Mouse (Mus musculus): ENCODE results near the gene 3110040M04Rik. TPM values are rescaled to one million over a fixed set of nuclear protein-coding genes. Genes with fewer than 3 reads are reported as not detected.
"Not testable (repeated sequence)": the region's sequence is repeated elsewhere in the genome, so short reads cannot be mapped to it uniquely, and the experiment has no call there.

The 3110040M04Rik gene
- total RNA-seq, 2 experiments from 2014 or later, result not detected

DNA sequence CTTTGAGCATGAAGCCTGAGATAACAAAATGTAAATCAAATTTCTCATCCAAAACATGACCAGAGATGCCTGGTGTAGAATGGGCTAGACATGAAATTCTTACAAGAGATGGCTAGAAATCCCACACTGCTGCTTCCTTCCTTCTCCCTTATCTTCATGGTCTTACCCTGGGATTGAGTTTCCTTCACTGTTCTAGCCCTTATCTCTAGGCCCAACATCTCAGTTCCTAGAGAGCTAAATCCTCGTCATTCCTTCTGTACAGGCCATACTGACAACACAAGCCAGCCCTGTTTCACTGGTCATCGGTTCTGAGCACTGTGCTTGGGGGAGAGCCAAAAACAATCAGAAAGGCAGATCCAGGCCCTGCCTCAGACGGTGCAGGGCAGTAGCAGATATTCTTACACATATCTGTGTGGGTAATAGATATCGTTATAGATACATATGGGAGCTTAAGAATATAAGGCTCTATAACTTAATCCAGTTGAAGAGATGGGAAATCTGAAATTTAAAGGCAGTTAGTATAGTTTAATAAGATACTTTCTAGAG, 17.0 kb upstream of the 3110040M04Rik start:
- intact Hi-C loops (cut with DNase I); DNase-seq (ENCODE audit: low spot score in 2 of 2): not testable (repeated sequence)

GRCm38 (mm10) chr1:151188469-151188868, 15.5 kb upstream of the 3110040M04Rik start:
- intact Hi-C loops (cut with DNase I), result no loop called here

DNA sequence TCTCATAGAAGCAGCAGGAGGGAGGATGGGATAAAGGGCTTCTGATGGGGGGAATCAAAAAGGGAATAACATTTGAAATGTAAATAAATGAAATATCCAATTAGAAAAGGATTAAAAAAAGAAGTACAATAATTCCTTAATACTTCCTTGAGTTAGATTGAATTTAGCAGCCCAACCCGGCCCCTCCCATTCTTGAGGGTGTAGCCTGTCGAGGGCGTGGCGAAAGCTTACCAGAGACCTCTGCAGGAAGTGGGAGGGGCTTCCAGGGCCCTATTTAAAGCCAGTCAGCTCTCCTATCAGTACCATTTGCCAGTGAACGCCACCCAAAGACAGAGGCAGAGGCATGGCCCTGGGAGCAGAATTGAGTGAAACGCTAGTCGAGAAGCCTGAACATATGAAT, 11.8 kb upstream of the 3110040M04Rik start, which contains the start of gene Gm8947:
Gm8947 (plus strand) TSS at position 302 of the 400 bp plus-strand sequence.
- DNase-seq (ENCODE audit: low spot score in 2 of 2), result not testable (repeated sequence)

More at GRCm38 (mm10) chr1:151188469-151188868, 15.5 kb upstream of the 3110040M04Rik start:
- DNase-seq (ENCODE audit: low spot score in 2 of 2), result no peak

GRCm38 (mm10) chr1:151192739-151193138, 11.2 kb upstream of the 3110040M04Rik start:
- DNase-seq (ENCODE audit: low spot score in 2 of 2); intact Hi-C loops (cut with DNase I): not testable (repeated sequence)

More for the DNA sequence above, 11.8 kb upstream of the 3110040M04Rik start, which contains the start of gene Gm8947:
- intact Hi-C loops (cut with DNase I), result not testable (repeated sequence)

DNA sequence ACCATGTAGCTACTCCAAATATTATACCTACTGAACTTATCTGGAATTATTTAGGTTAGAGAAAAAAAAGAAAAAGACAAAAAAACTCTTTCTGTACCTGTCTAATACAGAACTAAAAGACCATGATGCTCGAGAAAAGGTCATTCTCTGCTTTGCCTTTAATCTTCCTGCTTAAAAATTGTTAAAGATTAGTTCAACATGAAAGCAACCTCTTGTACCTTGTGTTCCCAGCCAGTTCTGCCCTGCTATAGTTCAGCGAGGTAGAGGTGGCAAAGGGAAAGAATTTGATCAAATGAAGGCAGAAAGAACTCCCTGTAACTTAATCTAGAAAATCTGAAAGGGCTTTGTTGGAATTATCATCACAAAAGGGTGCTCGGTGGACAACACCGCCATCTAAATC, 7.9 kb upstream of the 3110040M04Rik start:
- intact Hi-C loops (cut with DNase I), result not testable (repeated sequence)

GRCm38 (mm10) chr1:151196690-151197089, 7.2 kb upstream of the 3110040M04Rik start:
- intact Hi-C loops (cut with DNase I); DNase-seq (ENCODE audit: low spot score in 2 of 2): not testable (repeated sequence)

More for the DNA sequence above, 7.9 kb upstream of the 3110040M04Rik start:
- DNase-seq (ENCODE audit: low spot score in 2 of 2), result not testable (repeated sequence)

DNA sequence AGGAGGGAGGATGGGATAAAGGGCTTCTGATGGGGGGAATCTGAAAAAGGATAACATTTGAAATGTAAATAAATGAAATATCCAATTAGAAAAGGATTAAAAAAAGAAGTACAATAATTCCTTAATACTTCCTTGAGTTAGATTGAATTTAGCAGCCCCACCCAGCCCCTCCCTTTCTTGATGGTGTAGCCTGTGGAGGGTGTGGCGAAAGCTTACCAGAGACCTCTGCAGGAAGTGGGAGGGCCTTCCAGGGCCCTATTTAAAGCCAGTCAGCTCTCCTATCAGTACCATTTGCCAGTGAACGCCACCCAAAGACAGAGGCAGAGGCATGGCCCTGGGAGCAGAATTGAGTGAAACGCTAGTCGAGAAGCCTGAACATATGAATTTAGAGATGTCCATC, 5.8 kb upstream of the 3110040M04Rik start, which contains the start of gene Gm47995:
Gm47995 (plus strand) TSS at position 329 of the 400 bp plus-strand sequence.
- DNase-seq (ENCODE audit: low spot score in 2 of 2); intact Hi-C loops (cut with DNase I): not testable (repeated sequence)

- not testable (repeated sequence) for DNase-seq (ENCODE audit: low spot score in 2 of 2)
Measured at GRCm38 (mm10) chr1:151200620-151201019, 3.3 kb upstream of the 3110040M04Rik start.

GRCm38 (mm10) chr1:151202771-151203170, 1.1 kb upstream of the 3110040M04Rik start:
- intact Hi-C loops (cut with DNase I), result not testable (repeated sequence)

More at GRCm38 (mm10) chr1:151200620-151201019, 3.3 kb upstream of the 3110040M04Rik start:
- intact Hi-C loops (cut with DNase I), result not testable (repeated sequence)

GRCm38 (mm10) chr1:151208493-151208892, 4.6 kb downstream of the 3110040M04Rik start:
- intact Hi-C loops (cut with DNase I); DNase-seq (ENCODE audit: low spot score in 2 of 2): not testable (repeated sequence)

More at GRCm38 (mm10) chr1:151202771-151203170, 1.1 kb upstream of the 3110040M04Rik start:
- not testable (repeated sequence) for DNase-seq (ENCODE audit: low spot score in 2 of 2)

DNA sequence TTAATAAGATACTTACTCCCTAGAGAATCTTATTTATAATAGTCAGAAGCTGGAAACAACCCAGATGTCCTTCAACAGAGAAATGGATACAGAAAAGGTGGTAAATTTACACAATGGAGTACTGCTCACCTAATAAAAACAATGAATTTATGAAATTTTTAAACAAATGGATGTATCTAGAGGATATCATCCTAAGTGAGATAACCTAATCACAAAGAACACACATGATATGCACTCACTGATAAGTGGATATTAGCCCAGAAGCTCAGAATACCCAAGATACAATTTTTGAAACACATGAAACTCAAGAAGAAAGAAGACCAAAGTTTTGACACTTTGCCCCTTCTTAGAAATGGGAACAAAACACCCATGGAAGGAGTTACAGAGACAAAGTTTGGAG, 5.0 kb downstream of the 3110040M04Rik start:
- intact Hi-C loops (cut with DNase I); DNase-seq (ENCODE audit: low spot score in 2 of 2): not testable (repeated sequence)

- intact Hi-C loops (cut with DNase I); DNase-seq (ENCODE audit: low spot score in 2 of 2): not testable (repeated sequence)
Measured at GRCm38 (mm10) chr1:151209824-151210355, 6.0 kb downstream of the 3110040M04Rik start, which contains the start of gene Gm47996. Gene Gm47996 (plus strand): TSS chr1:151210131.

DNA sequence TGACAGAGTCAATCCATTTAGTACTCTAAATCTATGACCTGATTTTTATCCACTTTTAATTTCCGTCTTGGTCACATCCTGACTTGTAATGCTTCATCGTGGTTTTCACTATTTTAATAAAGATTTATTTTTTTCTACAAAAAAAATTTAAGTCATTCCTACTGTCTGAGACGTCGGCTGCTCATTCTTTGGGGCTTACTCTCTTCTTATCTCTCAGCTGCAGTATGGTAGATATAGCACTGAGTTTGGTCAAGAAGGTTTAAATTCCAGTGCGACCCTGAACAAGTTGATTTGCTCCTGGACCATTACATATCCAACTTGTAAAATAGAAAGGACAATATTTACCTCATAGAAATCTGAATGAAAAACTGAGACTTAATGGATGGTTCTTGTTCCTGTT, 7.7 kb downstream of the 3110040M04Rik start:
- intact Hi-C loops (cut with DNase I); DNase-seq (ENCODE audit: low spot score in 2 of 2): not testable (repeated sequence)

GRCm38 (mm10) chr1:151214862-151215261, 10.9 kb downstream of the 3110040M04Rik start:
- DNase-seq (ENCODE audit: low spot score in 2 of 2), result no peak

GRCm38 (mm10) chr1:151215985-151216384, 12.1 kb downstream of the 3110040M04Rik start:
- intact Hi-C loops (cut with DNase I), result no loop called here
- DNase-seq (ENCODE audit: low spot score in 2 of 2), result no peak

More at GRCm38 (mm10) chr1:151214862-151215261, 10.9 kb downstream of the 3110040M04Rik start:
- intact Hi-C loops (cut with DNase I), result no loop called here

DNA sequence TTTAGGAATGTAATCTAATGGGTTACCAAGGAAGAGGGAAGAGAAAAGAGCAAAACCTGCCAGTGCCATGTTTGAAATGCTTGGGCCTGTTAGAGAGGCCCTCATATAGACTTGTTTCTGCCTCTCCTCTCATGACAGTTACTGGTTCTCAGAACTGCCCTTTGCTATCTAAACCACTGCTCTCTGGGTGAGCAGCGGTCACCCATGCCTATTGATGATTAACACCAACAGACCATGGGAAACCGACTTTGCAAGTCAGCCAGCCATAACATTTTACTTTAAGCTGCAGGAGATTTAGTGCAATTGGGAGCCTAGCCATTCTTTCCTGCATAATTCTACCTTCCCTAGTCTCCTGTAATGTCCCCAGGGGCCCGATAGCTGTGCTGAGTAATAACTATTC, 12.5 kb downstream of the 3110040M04Rik start:
- no peak for DNase-seq (ENCODE audit: low spot score in 2 of 2)

GRCm38 (mm10) chr1:151219045-151219444, 15.1 kb downstream of the 3110040M04Rik start:
- intact Hi-C loops (cut with DNase I), result no loop called here
- no peak for DNase-seq (ENCODE audit: low spot score in 2 of 2)

More for the DNA sequence above, 12.5 kb downstream of the 3110040M04Rik start:
- intact Hi-C loops (cut with DNase I), result no loop called here

- DNase-seq (ENCODE audit: low spot score in 2 of 2), result no peak
- intact Hi-C loops (cut with DNase I), result no loop called here
Measured at GRCm38 (mm10) chr1:151220098-151220497, 16.2 kb downstream of the 3110040M04Rik start.

DNA sequence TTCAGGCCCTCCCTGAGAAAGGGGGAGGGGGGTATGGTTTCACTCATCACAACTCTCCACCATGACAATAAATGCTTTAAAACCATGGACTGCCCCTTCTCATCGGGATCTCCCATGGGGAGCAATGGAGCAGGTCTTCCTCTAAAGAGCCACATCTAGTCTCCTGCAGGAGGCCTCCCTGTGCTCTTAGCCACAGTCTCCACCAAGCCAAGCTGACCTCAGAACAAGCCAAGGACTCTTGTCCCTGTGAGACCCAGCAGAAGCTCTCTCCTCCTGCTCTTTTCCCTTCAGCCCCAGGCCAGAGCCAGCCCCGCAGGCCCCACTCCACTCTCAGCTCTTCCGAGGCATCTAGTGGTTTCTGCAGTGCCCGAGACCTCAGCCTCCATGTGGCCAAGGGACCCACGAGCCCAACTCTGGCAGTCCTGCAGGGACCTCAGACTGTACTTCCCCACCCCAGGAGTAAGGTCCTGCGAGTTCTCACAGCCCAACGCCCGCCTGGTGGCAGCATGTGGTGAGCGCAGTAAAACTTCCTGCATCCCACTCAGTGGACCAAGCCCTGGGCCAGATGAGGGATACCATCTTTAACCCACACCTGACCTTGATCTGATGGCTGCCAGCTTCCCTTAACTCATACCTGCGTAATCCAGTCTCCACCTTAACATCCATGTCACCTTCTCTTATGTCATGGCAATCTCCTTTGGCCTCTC, 18.8 kb downstream of the 3110040M04Rik start:
- DNase-seq (ENCODE audit: low spot score in 2 of 2), result no peak
- intact Hi-C loops (cut with DNase I), result no loop called here

GRCm38 (mm10) chr1:151223377-151223776, 19.5 kb downstream of the 3110040M04Rik start:
- intact Hi-C loops (cut with DNase I), result no loop called here
- DNase-seq (ENCODE audit: low spot score in 2 of 2), result no peak

Data from left cerebral cortex, postnatal 14 days (tissue).